Mouse (Mus musculus) embryonic facial prominence, embryonic 10.5 days (tissue): Measurements from ENCODE around the gene Gpn2. TPM values are rescaled to one million over a fixed set of nuclear protein-coding genes. Genes with fewer than 3 reads are reported as not detected.

Experiments
- DNase-seq: peaks from one replicate; pipeline ENCODE4 v3.0.0-alpha.2; 2017; ENCODE audit warnings: low spot score
- H3K27ac ChIP-seq: fragments of 300-500 bp; sonication (generic); replicated peaks from 2 replicates; pipeline ENCODE4 v1.5.1; 2016; ENCODE audit warnings: mild to moderate bottlenecking
- H3K27me3 ChIP-seq: fragments of 300-500 bp; sonication (generic); replicated peaks from 2 replicates; pipeline ENCODE4 v1.6.1; 2016; ENCODE audit warnings: low read depth, mild to moderate bottlenecking; ENCODE audit not compliant: poor library complexity, severe bottlenecking
- H3K36me3 ChIP-seq: fragments of 300-500 bp; sonication (generic); replicated peaks from 2 replicates; pipeline ENCODE4 v1.6.1; 2016; ENCODE audit warnings: mild to moderate bottlenecking, moderate library complexity
- H3K4me1 ChIP-seq: fragments of 300-500 bp; sonication (generic); 2 replicates; pipeline ENCODE4 v1.6.1; 2016
- H3K4me3 ChIP-seq: fragments of 300-500 bp; sonication (generic); 2 replicates; pipeline ENCODE4 v1.5.1; 2016; ENCODE audit warnings: mild to moderate bottlenecking, moderate library complexity
- H3K9me3 ChIP-seq: fragments of 300-500 bp; sonication (generic); 2 replicates; pipeline ENCODE4 v1.6.1; 2016; ENCODE audit warnings: mild to moderate bottlenecking
- WGBS: fragments of 180-500 bp; shearing (Covaris S2); methylation state at CpG from one replicate; pipeline ENCODE4 v1.1.7; 2016; 5-methylcytosine and 5-hydroxymethylcytosine counted together
- polyA plus RNA-seq: library from polyadenylated mRNA; unstranded; fragments of >200 nt; fragmentation: Nextera tagmentation; extraction: Ambion mirVana; gene quantifications from 2 replicates; pipeline ENCODE4 v1.2.1, GENCODE M21; 2016

Gpn2 gene
- polyA plus RNA-seq, 1 experiment from 2014 or later, result 29.4 TPM

- Histone ChIP-seq H3K4me3 (no peak overlapping the region), H3K9me3 (peaks cover 5% of the 10 kb centered on the region; the same call in 1 of the 2 replicates), H3K4me1 (no peaks in the 10 kb centered on the region), H3K36me3 (no peaks in the 10 kb centered on the region), H3K27ac (no peak overlapping the region), H3K27me3 (no peaks in the 10 kb centered on the region)
- 82% methylated on average over 11 of the region's 11 CpGs for WGBS
- no peak for DNase-seq
Observed at GRCm38 (mm10) chr4:133563123-133563571, 21.0 kb upstream of the Gpn2 start.

- Histone ChIP-seq H3K9me3 (peaks cover 5% of the 10 kb centered on the region; the same call in 1 of the 2 replicates), H3K4me3 (no peak overlapping the region), H3K27ac (no peak overlapping the region), H3K36me3 (no peaks in the 10 kb centered on the region), H3K27me3 (no peaks in the 10 kb centered on the region), H3K4me1 (0 out of 2 replicates have a peak, but pooled peaks cover 4% of the 10 kb centered on the region)
- no peak for DNase-seq
- 26% methylated on average over 8 of the region's 8 CpGs for WGBS
Observed at GRCm38 (mm10) chr4:133567251-133567650, 16.9 kb upstream of the Gpn2 start.

GRCm38 (mm10) chr4:133569291-133570065 lies 14.7 kb upstream of the Gpn2 start:
- Histone ChIP-seq H3K27ac (no peak overlapping the region), H3K9me3 (peaks cover 2% of the 10 kb centered on the region; the same call in 1 of the 2 replicates), H3K4me3 (no peak overlapping the region), H3K4me1 (peaks cover 10% of the 10 kb centered on the region), H3K36me3 (no peaks in the 10 kb centered on the region), H3K27me3 (no peaks in the 10 kb centered on the region)
- WGBS, result 79% methylated on average over 10 of the region's 10 CpGs
- no peak for DNase-seq

GRCm38 (mm10) chr4:133570066-133570466 lies 14.1 kb upstream of the Gpn2 start:
- DNase-seq, result no peak
- Histone ChIP-seq H3K4me3 (no peak overlapping the region), H3K27ac (no peak overlapping the region), H3K36me3 (no peaks in the 10 kb centered on the region), H3K4me1 (peaks cover 14% of the 10 kb centered on the region), H3K27me3 (no peaks in the 10 kb centered on the region), H3K9me3 (no peaks in the 10 kb centered on the region)
- 60% methylated on average over 10 of the region's 10 CpGs for WGBS

GRCm38 (mm10) chr4:133574070-133574842 lies 9.9 kb upstream of the Gpn2 start, which contains the start of gene Gpatch3:
TSS of gene Gpatch3 (plus strand) at chr4:133574745.
- Histone ChIP-seq H3K27me3 (no peaks in the 10 kb centered on the region), H3K9me3 (no peaks in the 10 kb centered on the region), H3K4me3 (peak within 1 kb of the TSS; percentile 97), H3K27ac (peak within 1 kb of the TSS; percentile 89), H3K4me1 (peaks cover 24% of the 10 kb centered on the region), H3K36me3 (peaks cover 16% of the 10 kb centered on the region)
- peak; percentile 93 for DNase-seq
- 8% methylated on average over 44 of the region's 44 CpGs for WGBS

- no peaks in the 10 kb centered on the region for H3K27me3 ChIP-seq
- peak overlapping the region; percentile 97 for H3K4me3 ChIP-seq
- no peak for DNase-seq
- peaks cover 22% of the 10 kb centered on the region for H3K36me3 ChIP-seq
- peaks cover 24% of the 10 kb centered on the region for H3K4me1 ChIP-seq
- H3K9me3 ChIP-seq, result no peaks in the 10 kb centered on the region
- WGBS, result 1% methylated on average over 41 of the region's 41 CpGs
- peak overlapping the region; percentile 89 for H3K27ac ChIP-seq
Observed at GRCm38 (mm10) chr4:133574843-133575202, 9.3 kb upstream of the Gpn2 start.

- Histone ChIP-seq H3K27me3 (no peaks in the 10 kb centered on the region), H3K4me1 (peaks cover 20% of the 10 kb centered on the region), H3K27ac (no peak overlapping the region), H3K9me3 (no peaks in the 10 kb centered on the region), H3K36me3 (peaks cover 51% of the 10 kb centered on the region), H3K4me3 (no peak overlapping the region)
- no peak for DNase-seq
- WGBS, result 79% methylated on average over 12 of the region's 12 CpGs
Observed at GRCm38 (mm10) chr4:133577983-133578382, 6.2 kb upstream of the Gpn2 start.

- H3K27ac ChIP-seq, result peak overlapping the region; percentile 85
- no peaks in the 10 kb centered on the region for H3K27me3 ChIP-seq
- no peak for DNase-seq
- no peaks in the 10 kb centered on the region for H3K9me3 ChIP-seq
- 64% methylated on average over 6 of the region's 6 CpGs for WGBS
- H3K4me1 ChIP-seq, result peaks cover 18% of the 10 kb centered on the region
- peak overlapping the region; percentile 97 for H3K4me3 ChIP-seq
- H3K36me3 ChIP-seq, result peaks cover 74% of the 10 kb centered on the region
Observed at GRCm38 (mm10) chr4:133583690-133584058, 488 bp upstream of the Gpn2 start.

GRCm38 (mm10) chr4:133592570-133592969 lies 8.4 kb downstream of the Gpn2 start:
- peaks cover 4% of the 10 kb centered on the region for H3K27me3 ChIP-seq
- peak; percentile 85 for DNase-seq
- peaks cover 7% of the 10 kb centered on the region for H3K4me1 ChIP-seq
- no peak overlapping the region for H3K4me3 ChIP-seq
- H3K9me3 ChIP-seq, result no peaks in the 10 kb centered on the region
- H3K27ac ChIP-seq, result no peak overlapping the region
- WGBS, result 38% methylated on average over 7 of the region's 7 CpGs
- peaks cover 53% of the 10 kb centered on the region for H3K36me3 ChIP-seq

- H3K27me3 ChIP-seq, result peaks cover 33% of the 10 kb centered on the region
- no peak for DNase-seq
- WGBS, result 71% methylated on average over 7 of the region's 7 CpGs
- peaks cover 24% of the 10 kb centered on the region for H3K36me3 ChIP-seq
- peaks cover 28% of the 10 kb centered on the region for H3K4me1 ChIP-seq
- H3K4me3 ChIP-seq, result no peak overlapping the region
- H3K9me3 ChIP-seq, result no peaks in the 10 kb centered on the region
- H3K27ac ChIP-seq, result no peak overlapping the region
Observed at GRCm38 (mm10) chr4:133595538-133595937, 11.4 kb downstream of the Gpn2 start.

- Histone ChIP-seq H3K27me3 (peaks cover 39% of the 10 kb centered on the region), H3K4me1 (peaks cover 28% of the 10 kb centered on the region), H3K9me3 (no peaks in the 10 kb centered on the region), H3K36me3 (peaks cover 18% of the 10 kb centered on the region), H3K4me3 (no peak overlapping the region), H3K27ac (no peak overlapping the region)
- WGBS, result 82% methylated on average over 6 of the region's 6 CpGs
- no peak for DNase-seq
Observed at GRCm38 (mm10) chr4:133596084-133596483, 11.9 kb downstream of the Gpn2 start.

- no peaks in the 10 kb centered on the region for H3K9me3 ChIP-seq
- peaks cover 9% of the 10 kb centered on the region for H3K36me3 ChIP-seq
- H3K27me3 ChIP-seq, result peaks cover 64% of the 10 kb centered on the region
- no peak overlapping the region for H3K27ac ChIP-seq
- no peak for DNase-seq
- H3K4me3 ChIP-seq, result peak overlapping the region; percentile 64; the same call in 1 of the 2 replicates
- 45% methylated on average over 4 of the region's 4 CpGs for WGBS
- H3K4me1 ChIP-seq, result peaks cover 43% of the 10 kb centered on the region
Observed at GRCm38 (mm10) chr4:133598616-133599015, 14.5 kb downstream of the Gpn2 start.
